Mouse (Mus musculus): ENCODE data around the gene Snx4.

The Snx4 gene

DNA sequence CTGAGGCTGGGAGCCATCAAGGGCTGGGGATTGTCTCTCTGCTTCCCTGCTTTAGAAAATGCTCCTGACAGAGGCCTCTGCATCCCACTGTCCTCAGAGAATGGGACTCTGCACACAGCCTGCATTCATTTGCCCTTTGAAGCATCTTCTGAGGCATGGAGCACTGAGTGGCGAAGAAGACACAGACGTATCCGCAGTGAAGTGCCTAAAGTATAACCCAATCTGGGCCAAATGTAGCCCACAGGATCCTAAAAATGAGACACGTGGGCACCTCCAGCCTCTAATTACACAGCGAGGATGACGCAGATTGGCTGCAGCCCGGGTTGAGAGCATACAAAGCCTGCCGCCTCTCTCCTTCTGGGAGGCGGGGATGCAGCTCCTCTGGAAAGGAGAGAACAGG is 93.1 kb downstream of the Snx4 start:
- no peak for DNase-seq (ENCODE audit: low spot score)

DNA sequence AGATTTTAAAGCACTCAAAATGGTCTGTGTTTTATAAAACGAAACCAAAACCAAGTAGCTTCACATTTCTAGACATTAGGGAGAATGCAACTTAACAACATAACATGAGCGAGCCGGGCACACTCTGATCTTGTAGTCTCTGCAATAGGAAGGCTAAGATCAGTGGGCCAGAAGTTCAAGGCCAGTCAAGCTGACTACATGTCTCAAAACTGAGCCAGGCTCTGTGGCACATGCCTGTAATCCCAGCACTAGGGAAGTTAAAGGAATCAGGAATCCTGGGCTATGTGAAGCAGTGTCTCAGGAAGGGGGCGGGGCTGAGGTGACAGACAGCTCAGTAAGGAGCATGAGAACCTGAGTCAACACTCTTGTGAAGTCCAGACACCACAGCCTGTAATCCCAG is 93.6 kb downstream of the Snx4 start:
- peak; percentile 25 for DNase-seq (ENCODE audit: low spot score)

DNA sequence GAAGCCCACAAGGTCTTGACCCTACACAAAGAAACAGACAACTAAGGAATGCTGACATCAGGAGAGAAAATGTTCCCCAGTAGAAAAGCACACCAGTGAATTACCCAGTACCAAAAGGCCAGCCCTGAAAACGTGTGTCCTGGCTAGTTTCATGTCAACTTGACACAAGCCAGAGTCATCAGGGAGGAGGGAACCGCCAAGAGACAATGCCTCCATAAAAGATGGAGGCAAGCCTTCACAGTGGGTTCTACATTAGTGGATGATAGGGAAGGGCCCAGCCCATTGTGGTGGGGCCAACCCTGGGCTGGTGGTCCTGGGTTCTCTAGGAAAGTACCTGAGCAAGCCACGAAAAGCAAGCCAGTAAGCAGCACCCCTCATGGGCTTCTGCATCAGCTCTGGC is 95.1 kb downstream of the Snx4 start:
- no peak for DNase-seq (ENCODE audit: low spot score)

DNA sequence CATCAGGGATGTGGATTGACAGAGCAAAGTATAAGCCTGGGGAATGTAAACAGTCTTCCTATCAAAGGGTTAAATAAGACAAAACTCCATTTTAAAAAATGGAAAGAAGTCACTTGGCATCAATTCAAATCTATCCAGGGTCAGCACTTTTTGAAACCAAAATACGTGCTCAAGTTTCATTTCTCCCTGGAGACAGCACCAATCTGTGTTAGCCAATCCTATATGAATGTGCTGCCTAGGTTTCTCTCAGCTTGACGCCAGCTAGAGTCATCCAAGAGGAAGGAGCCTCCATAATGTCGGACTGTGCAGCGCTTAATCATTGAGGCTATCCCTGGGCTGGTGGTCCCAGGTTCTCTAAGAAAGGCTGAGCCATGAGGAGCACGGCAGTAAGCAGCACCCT is 95.9 kb downstream of the Snx4 start:
- no peak for DNase-seq (ENCODE audit: low spot score)

Measured in ovary, adult 18-20 months (tissue).